Mouse (Mus musculus): ENCODE results near the gene Tmed2.

- TF ChIP-seq CTCF (IDR thresholded peaks at IDR 0.05; ENCODE audit: low read depth) (no peak), EP300 (IDR thresholded peaks at IDR 0.05; ENCODE audit: low read depth) (no peak)
Measured at GRCm38 (mm10) chr5:124553607-124554006, 13.1 kb downstream of the Tmed2 start.

Data from heart, postnatal 0 days (tissue).